Mouse (Mus musculus) kidney, adult 2 months (tissue): ENCODE measurements around the gene Myo6.

Source experiments
- CTCF ChIP-seq: fragments of 200-500 bp; conservative IDR thresholded peaks from 2 replicates; pipeline ENCODE4 v1.5.1; 2011; ENCODE audit warnings: low read depth, mild to moderate bottlenecking, control low read depth, low read length, moderate library complexity, mixed read lengths; ENCODE audit not compliant: insufficient read depth, insufficient read length
- POLR2A ChIP-seq: fragments of 200-500 bp; IDR thresholded peaks from one replicate; pipeline ENCODE4 v1.6.1; 2011; ENCODE audit warnings: low read depth, low read length, control low read depth

DNA sequence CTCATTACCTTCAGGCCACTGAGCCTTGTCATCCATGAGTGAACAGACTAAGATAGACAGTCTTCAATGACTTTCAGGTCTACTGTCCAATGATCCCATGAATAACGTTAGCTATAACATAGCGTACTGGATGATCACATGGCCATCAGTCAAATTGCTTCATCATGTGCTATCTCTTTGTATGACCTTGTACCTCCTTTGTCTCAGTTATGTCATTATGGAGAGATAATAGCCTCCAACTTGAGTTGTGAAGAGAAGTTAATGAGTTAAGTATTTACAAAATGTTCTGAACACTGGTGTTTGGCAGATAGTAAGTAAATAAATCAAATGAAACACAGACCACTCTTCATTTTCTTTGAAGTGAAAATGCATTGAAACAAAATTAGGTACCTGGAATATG is 91.7 kb downstream of the Myo6 start:
- TF ChIP-seq CTCF (no peak), POLR2A (no peak)
